21 mouse cellular contexts compared by ENCODE assay signal in the genomic region with DNA sequence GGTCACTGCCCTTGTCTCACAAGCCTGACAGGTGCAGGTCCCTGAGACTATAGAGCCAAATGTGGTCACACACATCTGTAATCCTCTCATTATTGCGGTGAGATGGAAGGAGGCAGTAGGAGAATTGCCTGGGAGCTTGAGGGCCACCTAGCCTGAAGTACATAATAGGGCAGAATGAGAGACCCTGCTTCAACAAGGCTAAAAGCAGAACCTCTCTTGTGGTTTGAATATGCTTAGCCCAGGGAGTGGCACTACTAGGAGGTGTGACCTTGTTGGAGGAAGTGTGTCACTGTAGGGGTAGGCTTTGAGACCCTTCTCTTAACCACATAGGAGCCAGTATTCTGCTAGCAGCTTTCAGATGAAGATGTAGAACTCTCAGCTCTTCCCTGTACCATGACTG. TPM values are rescaled to one million over a fixed set of nuclear protein-coding genes. Genes with fewer than 3 reads are reported as not detected.
DNase-seq lines count a peak whose midpoint lies in the region; ATAC-seq and TF ChIP-seq lines count a peak whose summit lies in the region.
"Had no signal": no experiment of that assay in that cellular context is flagged by ENCODE, and none has a peak within 500 bp of the region (broad histone marks: within the 10 kb centered on the region; RNA-seq: fewer than 3 reads in every experiment).

No protein-coding gene starts in this region.

- H3K36me3 ChIP-seq in kidney, adult 2 months (ENCODE audit: control insufficient read depth, insufficient read depth, low read length) = no peaks in the 10 kb centered on the region; the same call in 1 of the 2 replicates
- H3K36me3 ChIP-seq: liver, embryonic 13.5 days had no signal

- ATAC-seq in common myeloid progenitor, adult 5-6 weeks (replicated peaks; ENCODE audit: low read depth, poor library complexity, severe bottlenecking) = peak; percentile 73
- peak; percentile 68 for ATAC-seq in monocyte, adult 5-6 weeks (replicated peaks; ENCODE audit: insufficient number of reproducible peaks, low FRiP score, low TSS enrichment, poor library complexity, severe bottlenecking)
- ATAC-seq: activated CD4-positive, CD25-positive, alpha-beta regulatory T cell, adult 4 months; forebrain, embryonic 13.5 days; hindbrain, postnatal 0 days; intestine, embryonic 16.5 days; midbrain, embryonic 16.5 days had no signal

- peak; percentile 72 for DNase-seq in heart, adult 11 months
- no peak for DNase-seq in heart, adult 8-10 months (ENCODE audit: low spot score)
- peak; percentile 60 for DNase-seq in 416B (ENCODE audit: low read depth)
- DNase-seq in kidney, adult 2 months = no peak
- DNase-seq in embryo, embryonic 11 days = no peak
- DNase-seq: adrenal gland, adult 8-10 months; kidney, postnatal 36 days; liver, embryonic 13.5 days; lung, embryonic 14.5 days; lung, postnatal 36 days; thymus, postnatal 25 days had no signal

- 94% methylated on average over 1 of the region's 1 CpGs for WGBS in kidney, adult 2 months

- peaks cover 7% of the 10 kb centered on the region; the same call in 1 of the 2 replicates for H3K4me1 ChIP-seq in kidney, adult 2 months (ENCODE audit: control insufficient read depth, insufficient read depth, low read length)
- H3K4me1 ChIP-seq: midbrain, embryonic 10.5 days; neural tube, embryonic 15.5 days had no signal

- no peaks in the 10 kb centered on the region for H3K27me3 ChIP-seq in kidney, adult 2 months (replicated peaks; ENCODE audit: control insufficient read depth, insufficient read depth, low read length)
- H3K27me3 ChIP-seq: forebrain, embryonic 13.5 days; limb, embryonic 13.5 days; liver, embryonic 13.5 days; neural tube, embryonic 15.5 days had no signal

- TF ChIP-seq CTCF in kidney, adult 2 months (conservative IDR thresholded peaks at IDR 0.05; ENCODE audit: insufficient read depth, insufficient read length, low read depth, low read length) = no peak

- H3K27ac ChIP-seq in kidney, adult 2 months (ENCODE audit: insufficient read depth, low read depth, low read length) = no peak overlapping the region
- H3K27ac ChIP-seq: forebrain, embryonic 13.5 days; hindbrain, postnatal 0 days; limb, embryonic 13.5 days; liver, embryonic 13.5 days; midbrain, embryonic 10.5 days; neural tube, embryonic 15.5 days had no signal

- TF ChIP-seq POLR2A in kidney, adult 2 months (IDR thresholded peaks at IDR 0.05; ENCODE audit: low read depth, low read length) = no peak

- no peak overlapping the region for H3K4me3 ChIP-seq in kidney, adult 2 months (ENCODE audit: insufficient read depth, low read depth, low read length)
- H3K4me3 ChIP-seq: forebrain, embryonic 13.5 days; limb, embryonic 13.5 days; liver, embryonic 13.5 days; midbrain, embryonic 10.5 days; neural tube, embryonic 15.5 days had no signal

RNA-seq across cellular contexts. Expression of a gene that starts 26.0 kb away (rescaled TPM):
- 100 to 1,000 TPM in 2 of 4 experiments, 10 to 100 TPM in 2; 89.3 to 102 (median 96.2) TPM for total RNA-seq in heart, adult 8-10 months (2022)
- 70.2 and 77.5 TPM in 2 replicates for total RNA-seq in common myeloid progenitor, adult 5-6 weeks (2017)
- total RNA-seq in monocyte, adult 5-6 weeks (2017) = 154 to 232 TPM (median 168 TPM) in 3 replicates
- 10.7 and 12.7 TPM in 2 replicates for polyA plus RNA-seq in kidney, adult 2 months (2012; rRNA removed)

Comparison
In these comparisons a context has a peak if more than half of its experiments do, and no peak if none do; other contexts are left out.
1. DNase-seq: peak in heart, adult 11 months (single experiment) and 416B (single experiment); none in heart, adult 8-10 months (single experiment), kidney, adult 2 months (single experiment) and embryo, embryonic 11 days (single experiment).